Comparison of ENCODE assay signal across 27 mouse cellular contexts in the genomic region with DNA sequence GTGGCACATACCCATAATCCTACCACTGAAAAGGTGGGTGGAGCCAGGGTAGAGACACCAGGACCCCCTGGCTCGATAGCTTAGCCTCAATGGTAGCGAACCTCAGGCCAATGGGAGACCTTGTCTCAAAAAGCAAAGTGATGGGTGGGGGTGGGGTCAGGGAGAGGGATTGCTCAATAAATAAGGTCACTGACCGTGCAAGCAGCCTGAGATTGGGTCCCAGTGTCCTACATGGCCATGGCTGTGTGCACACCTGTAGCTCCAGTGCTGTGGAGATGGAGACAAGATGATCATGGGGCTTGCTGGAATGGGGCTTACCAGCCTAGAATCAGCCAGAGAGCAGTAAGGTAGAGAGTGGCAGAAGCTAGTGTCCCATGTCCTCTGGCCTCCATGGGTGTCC.
"Had no signal": no experiment of that assay in that cellular context is flagged by ENCODE, and none has a peak within 500 bp of the region (broad histone marks: within the 10 kb centered on the region; RNA-seq: fewer than 3 reads in every experiment).

No protein-coding gene starts in this region.

- H3K27ac ChIP-seq: left cerebral cortex, adult 2 months; limb, embryonic 10.5 days; limb, embryonic 12.5 days; limb, embryonic 13.5 days; limb, embryonic 15.5 days; liver, embryonic 13.5 days; liver, embryonic 14.5 days; liver, embryonic 15.5 days; lung, embryonic 15.5 days; macrophage; midbrain, embryonic 10.5 days; midbrain, embryonic 12.5 days; midbrain, embryonic 13.5 days; midbrain, embryonic 15.5 days; neural tube, embryonic 12.5 days had no signal

- H3K4me3 ChIP-seq: left cerebral cortex, adult 2 months; limb, embryonic 10.5 days; limb, embryonic 12.5 days; limb, embryonic 13.5 days; limb, embryonic 15.5 days; liver, embryonic 13.5 days; liver, embryonic 15.5 days; lung, embryonic 15.5 days; megakaryocyte, embryonic 14.5 days; midbrain, embryonic 10.5 days; midbrain, embryonic 12.5 days; midbrain, embryonic 13.5 days; midbrain, embryonic 15.5 days; myocyte; neural tube, embryonic 12.5 days had no signal

- H3K36me3 ChIP-seq: limb, embryonic 10.5 days; limb, embryonic 12.5 days had no signal

- H3K4me2 ChIP-seq: limb, embryonic 12.5 days; limb, embryonic 13.5 days; limb, embryonic 15.5 days; liver, embryonic 13.5 days; liver, embryonic 15.5 days; lung, embryonic 14.5 days; lung, embryonic 15.5 days; midbrain, embryonic 11.5 days; midbrain, embryonic 12.5 days; midbrain, embryonic 13.5 days; midbrain, embryonic 15.5 days; neural tube, embryonic 12.5 days had no signal

- H3K9me3 ChIP-seq: limb, embryonic 10.5 days; limb, embryonic 12.5 days; limb, embryonic 13.5 days; limb, embryonic 15.5 days; liver, embryonic 13.5 days; liver, embryonic 15.5 days; lung, embryonic 15.5 days; megakaryocyte, embryonic 14.5 days; midbrain, embryonic 10.5 days; midbrain, embryonic 12.5 days; midbrain, embryonic 13.5 days; midbrain, embryonic 15.5 days; neural tube, embryonic 12.5 days had no signal

- DNase-seq: layer of hippocampus, postnatal 36 days; left cerebral cortex, postnatal 4 days; liver, embryonic 13.5 days; lung, adult 2 months; lung, embryonic 14.5 days; lung, postnatal 14 days; lung, postnatal 4 days; midbrain, embryonic 14.5 days had no signal

- H3K4me1 ChIP-seq: liver, embryonic 13.5 days; liver, embryonic 15.5 days; lung, embryonic 15.5 days; midbrain, embryonic 12.5 days; neural tube, embryonic 12.5 days had no signal

- H3K9ac ChIP-seq: limb, embryonic 12.5 days; limb, embryonic 13.5 days; limb, embryonic 15.5 days; liver, embryonic 13.5 days; liver, embryonic 14.5 days; liver, embryonic 15.5 days; lung, embryonic 14.5 days; lung, embryonic 15.5 days; midbrain, embryonic 12.5 days; midbrain, embryonic 13.5 days; midbrain, embryonic 15.5 days; neural tube, embryonic 12.5 days had no signal

- H3K27me3 ChIP-seq: limb, embryonic 12.5 days; limb, embryonic 13.5 days; limb, embryonic 15.5 days; liver, embryonic 13.5 days; liver, embryonic 15.5 days; lung, embryonic 15.5 days; megakaryocyte, embryonic 14.5 days; midbrain, embryonic 12.5 days; midbrain, embryonic 13.5 days; midbrain, embryonic 15.5 days; neural tube, embryonic 12.5 days had no signal

- ATAC-seq: lung, postnatal 0 days; midbrain, embryonic 13.5 days; midbrain, embryonic 15.5 days; midbrain, embryonic 16.5 days had no signal
